Comparison of ENCODE assay signal across 17 mouse cellular contexts in genomic region chr13:55371007-55371681, GRCm38 (mm10). TPM values are rescaled to one million over a fixed set of nuclear protein-coding genes. Genes with fewer than 3 reads are reported as not detected.
A peak's percentile ranks its signal among the peaks of the same experiment; 100 is the strongest.
DNase-seq lines count a peak whose midpoint lies in the region; ATAC-seq lines count a peak whose summit lies in the region.
"Had no signal": no experiment of that assay in that cellular context is flagged by ENCODE, and none has a peak within 500 bp of the region (broad histone marks: within the 10 kb centered on the region; RNA-seq: fewer than 3 reads in every experiment).

No protein-coding gene starts in this region.

- DNase-seq in frontal cortex, postnatal 25 days (ENCODE audit: low spot score in 2 of 2), result no peak
- DNase-seq in left cerebral cortex, postnatal 4 days, result peak; percentile 28
- no peak for DNase-seq in left cerebral cortex, adult 18-20 months (ENCODE audit: low spot score in 2 of 2)
- DNase-seq in brain, adult 2 months (ENCODE audit: low read depth, low spot score), result peak; percentile 94
- DNase-seq in liver, embryonic 13.5 days, result no peak
- DNase-seq in kidney, adult 9 months, result no peak
- no peak for DNase-seq in right cerebral cortex, postnatal 14 days
- DNase-seq: adrenal gland, postnatal 14 days; kidney, adult 11 months; lung, embryonic 14.5 days had no signal

- no peaks in the 10 kb centered on the region for H3K36me3 ChIP-seq in liver, embryonic 13.5 days
- H3K36me3 ChIP-seq: embryonic facial prominence, embryonic 13.5 days; forebrain, embryonic 15.5 days; midbrain, embryonic 13.5 days had no signal

- peak; percentile 58 for ATAC-seq in frontal cortex, adult (ENCODE audit: low TSS enrichment)
- no peak for ATAC-seq in liver, embryonic 13.5 days (ENCODE audit: low read depth)
- ATAC-seq: CD4-positive, CD25-positive, alpha-beta regulatory T cell, adult 4 months; forebrain, embryonic 15.5 days; midbrain, embryonic 13.5 days had no signal

- no peak overlapping the region for H3K27ac ChIP-seq in liver, embryonic 13.5 days
- H3K27ac ChIP-seq: embryonic facial prominence, embryonic 13.5 days; forebrain, embryonic 15.5 days; midbrain, embryonic 13.5 days had no signal

- peaks cover 4% of the 10 kb centered on the region; the same call in 1 of the 2 replicates for H3K27me3 ChIP-seq in liver, embryonic 13.5 days

- no peaks in the 10 kb centered on the region for H3K9me3 ChIP-seq in liver, embryonic 13.5 days (replicated peaks)
- H3K9me3 ChIP-seq: embryonic facial prominence, embryonic 13.5 days; forebrain, embryonic 15.5 days; midbrain, embryonic 13.5 days had no signal

- H3K9ac ChIP-seq in liver, embryonic 13.5 days, result 0 out of 2 replicates have a peak overlapping the region, but pooled peaks have one; percentile 4
- H3K9ac ChIP-seq: embryonic facial prominence, embryonic 13.5 days; forebrain, embryonic 15.5 days; lung, embryonic 14.5 days; midbrain, embryonic 13.5 days had no signal

- intact Hi-C loops in left cerebral cortex, postnatal 4 days (cut with DNase I), result no loop called here

- H3K4me2 ChIP-seq in liver, embryonic 13.5 days, result peak overlapping the region; percentile 68
- H3K4me2 ChIP-seq: embryonic facial prominence, embryonic 13.5 days; forebrain, embryonic 15.5 days; lung, embryonic 14.5 days; midbrain, embryonic 13.5 days had no signal

- peaks cover 45% of the 10 kb centered on the region for H3K4me1 ChIP-seq in liver, embryonic 13.5 days (replicated peaks)
- H3K4me1 ChIP-seq: forebrain, embryonic 15.5 days; midbrain, embryonic 13.5 days had no signal

- H3K4me3 ChIP-seq in liver, embryonic 13.5 days (replicated peaks), result no peak overlapping the region
- H3K4me3 ChIP-seq: embryonic facial prominence, embryonic 13.5 days; forebrain, embryonic 15.5 days; midbrain, embryonic 13.5 days had no signal

- WGBS in liver, embryonic 13.5 days (ENCODE audit: insufficient replicate concordance), result 60% methylated on average over 8 of the region's 8 CpGs

RNA-seq across cellular contexts. Expression of gene Rgs14, which starts 1.6 kb away (rescaled TPM):
- total RNA-seq in left cerebral cortex, postnatal 4 days (2021), result 1 to 10 TPM; 4.3 to 6.3 TPM
- total RNA-seq in left cerebral cortex, adult 18-20 months (2021), result 10 to 100 TPM; 57.5 to 60.7 TPM
- 1.4 and 1.8 TPM in 2 replicates for polyA plus RNA-seq in liver, embryonic 13.5 days (2015; fragmentation: Nextera tagmentation; extraction: Ambion mirVana)

RNA-seq across cellular contexts. Expression of gene Lman2, which starts 8.6 kb away (rescaled TPM):
- 10 to 100 TPM; 43.1 to 46.8 TPM for total RNA-seq in left cerebral cortex, postnatal 4 days (2021)
- total RNA-seq in left cerebral cortex, adult 18-20 months (2021), result 10 to 100 TPM; 54.4 to 59.1 TPM
- 59.1 and 65.6 TPM in 2 replicates for polyA plus RNA-seq in liver, embryonic 13.5 days (2015; fragmentation: Nextera tagmentation; extraction: Ambion mirVana)

RNA-seq across cellular contexts. Expression of gene Slc34a1, which starts 26.8 kb away (rescaled TPM):
- total RNA-seq in left cerebral cortex, postnatal 4 days (2021), result under 1 TPM in 1 of 2 experiments, not detected in 1; 0.36 TPM
- not detected for total RNA-seq in left cerebral cortex, adult 18-20 months (2021)
- not detected in 2 replicates for polyA plus RNA-seq in liver, embryonic 13.5 days (2015; fragmentation: Nextera tagmentation; extraction: Ambion mirVana)
- total RNA-seq: layer of hippocampus, postnatal 10 days had no signal
- polyA plus RNA-seq: CD4-positive, CD25-positive, alpha-beta regulatory T cell, adult 4 months; embryonic facial prominence, embryonic 13.5 days; forebrain, embryonic 15.5 days; heart, embryonic 16.5 days; lung, embryonic 14.5 days; midbrain, embryonic 13.5 days had no signal

RNA-seq across cellular contexts. Expression of gene Mxd3, which starts 41.5 kb away (rescaled TPM):
- 1 to 10 TPM; 3.6 to 5.6 TPM for total RNA-seq in left cerebral cortex, postnatal 4 days (2021)
- 1 to 10 TPM; 1.1 to 1.8 TPM for total RNA-seq in left cerebral cortex, adult 18-20 months (2021)
- 22.0 and 23.0 TPM in 2 replicates for polyA plus RNA-seq in liver, embryonic 13.5 days (2015; fragmentation: Nextera tagmentation; extraction: Ambion mirVana)

RNA-seq across cellular contexts. Expression of gene Pfn3, which starts 43.9 kb away (rescaled TPM):
- 1 to 10 TPM in 1 of 2 experiments, under 1 TPM in 1; 0.97 to 1.1 TPM for total RNA-seq in left cerebral cortex, postnatal 4 days (2021)
- total RNA-seq in left cerebral cortex, adult 18-20 months (2021), result not detected
- polyA plus RNA-seq in liver, embryonic 13.5 days (2015; fragmentation: Nextera tagmentation; extraction: Ambion mirVana), result not detected in 2 replicates
- total RNA-seq: adrenal gland, postnatal 14 days had no signal
- polyA plus RNA-seq: CD4-positive, CD25-positive, alpha-beta regulatory T cell, adult 4 months; embryonic facial prominence, embryonic 13.5 days; forebrain, embryonic 15.5 days; heart, embryonic 16.5 days; lung, embryonic 14.5 days; midbrain, embryonic 13.5 days had no signal

Comparison
In these comparisons a context has a peak if more than half of its experiments do, and no peak if none do; other contexts are left out.
1. DNase-seq: peak in left cerebral cortex, postnatal 4 days (single experiment) and brain, adult 2 months (single experiment); none in frontal cortex, postnatal 25 days (0 of 2), left cerebral cortex, adult 18-20 months (0 of 2), liver, embryonic 13.5 days (single experiment), kidney, adult 9 months (single experiment) and right cerebral cortex, postnatal 14 days (single experiment).
2. RNA of gene Rgs14, which starts 1.6 kb away (total RNA-seq): 57.5 to 60.7 TPM in left cerebral cortex, adult 18-20 months; 4.3 to 6.3 TPM in left cerebral cortex, postnatal 4 days; every median in the first group is over 4 times any median in the second.